ENCODE assay signal across 28 mouse cellular contexts in the genomic region with DNA sequence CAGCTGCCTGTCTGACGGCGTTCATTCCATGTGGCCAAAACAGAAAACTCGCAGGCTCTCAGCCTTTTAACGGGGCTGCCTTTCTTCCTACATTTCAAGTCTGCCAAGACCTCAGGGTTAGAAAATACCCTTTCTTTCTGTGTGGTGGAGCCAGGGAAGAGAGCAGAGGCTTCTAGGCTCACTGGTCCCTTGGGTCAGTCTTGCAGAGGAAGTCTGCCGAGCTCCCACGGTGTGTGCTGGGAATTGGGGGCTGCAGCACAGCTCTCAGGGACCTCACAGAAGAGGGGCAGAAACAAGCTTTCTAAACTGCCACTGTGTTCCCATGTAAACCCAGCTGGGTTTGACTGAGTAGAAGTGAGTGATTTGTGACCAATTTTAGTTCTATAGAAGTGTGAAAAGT. TPM values are rescaled to one million over a fixed set of nuclear protein-coding genes. Genes with fewer than 3 reads are reported as not detected.
DNase-seq lines count a peak whose midpoint lies in the region; ATAC-seq and TF ChIP-seq lines count a peak whose summit lies in the region.
"Had no signal": no experiment of that assay in that cellular context is flagged by ENCODE, and none has a peak within 500 bp of the region (broad histone marks: within the 10 kb centered on the region; RNA-seq: fewer than 3 reads in every experiment).

No protein-coding gene starts in this region.

- peak overlapping the region; percentile 39 for H3K4me2 ChIP-seq in heart, embryonic 16.5 days (ENCODE audit: low read depth, low read length)
- no peak overlapping the region for H3K4me2 ChIP-seq in limb, embryonic 12.5 days
- H3K4me2 ChIP-seq: embryonic facial prominence, embryonic 15.5 days; forebrain, embryonic 13.5 days; liver, embryonic 11.5 days; midbrain, embryonic 15.5 days had no signal

- TF ChIP-seq POLR2A in thymus, adult 2 months (IDR thresholded peaks at IDR 0.05; ENCODE audit: control insufficient read depth, extremely low read depth, insufficient read depth, low read length, poor library complexity): no peak

- H3K9ac ChIP-seq in heart, embryonic 16.5 days (ENCODE audit: low read length): no peak overlapping the region
- H3K9ac ChIP-seq in limb, embryonic 12.5 days (replicated peaks): no peak overlapping the region
- H3K9ac ChIP-seq: embryonic facial prominence, embryonic 15.5 days; forebrain, embryonic 13.5 days; midbrain, embryonic 15.5 days had no signal

- 65% methylated on average over 6 of the region's 6 CpGs for WGBS in heart, embryonic 16.5 days
- 69% methylated on average over 6 of the region's 6 CpGs for WGBS in limb, embryonic 12.5 days
- WGBS in limb, embryonic 10.5 days: 84% methylated on average over 6 of the region's 6 CpGs
- 25% methylated on average over 6 of the region's 6 CpGs for WGBS in thymus, adult 2 months

- no peaks in the 10 kb centered on the region for H3K27me3 ChIP-seq in heart, embryonic 16.5 days (ENCODE audit: control insufficient read depth, insufficient read depth, low read length)
- no peaks in the 10 kb centered on the region for H3K27me3 ChIP-seq in limb, embryonic 12.5 days
- no peaks in the 10 kb centered on the region for H3K27me3 ChIP-seq in limb, embryonic 10.5 days (ENCODE audit: low read depth, poor library complexity, severe bottlenecking)
- no peaks in the 10 kb centered on the region for H3K27me3 ChIP-seq in thymus, adult 2 months (ENCODE audit: control insufficient read depth, insufficient read depth, low read length)
- H3K27me3 ChIP-seq: CH12.LX; embryonic facial prominence, embryonic 15.5 days; forebrain, embryonic 13.5 days; midbrain, embryonic 15.5 days had no signal

- H3K36me3 ChIP-seq in heart, embryonic 16.5 days (ENCODE audit: control insufficient read depth, insufficient read depth): no peaks in the 10 kb centered on the region
- H3K36me3 ChIP-seq in limb, embryonic 12.5 days: no peaks in the 10 kb centered on the region
- no peaks in the 10 kb centered on the region for H3K36me3 ChIP-seq in limb, embryonic 10.5 days
- H3K36me3 ChIP-seq in thymus, adult 2 months (ENCODE audit: control insufficient read depth, insufficient read depth, low read length): no peaks in the 10 kb centered on the region
- H3K36me3 ChIP-seq: embryonic facial prominence, embryonic 10.5 days; embryonic facial prominence, embryonic 15.5 days; midbrain, embryonic 15.5 days had no signal

- H3K9me3 ChIP-seq in heart, embryonic 16.5 days (replicated peaks; ENCODE audit: control insufficient read depth, low read length): no peaks in the 10 kb centered on the region
- no peaks in the 10 kb centered on the region for H3K9me3 ChIP-seq in limb, embryonic 12.5 days
- no peaks in the 10 kb centered on the region for H3K9me3 ChIP-seq in limb, embryonic 10.5 days (replicated peaks)
- H3K9me3 ChIP-seq: embryonic facial prominence, embryonic 10.5 days; embryonic facial prominence, embryonic 15.5 days; forebrain, embryonic 13.5 days; midbrain, embryonic 15.5 days had no signal

- DNase-seq in gastrocnemius, adult 2 months: no peak
- no peak for DNase-seq in gastrocnemius, postnatal 36 days
- no peak for DNase-seq in heart, postnatal 25 days (ENCODE audit: low spot score)
- DNase-seq in limb, embryonic 10.5 days (ENCODE audit: low spot score): no peak
- no peak for DNase-seq in thymus, adult 2 months
- no peak for DNase-seq in thymus, postnatal 10 days (ENCODE audit: low spot score in 2 of 2)
- DNase-seq: adrenal gland, adult 2 months; cerebellum, adult 8-10 months; cerebellum, postnatal 25 days; gastrocnemius, postnatal 14 days; kidney, adult 18-20 months; kidney, postnatal 4 days; lung, postnatal 14 days; right cerebral cortex, postnatal 4 days; thymus, adult 18-20 months; thymus, postnatal 4 days had no signal

- TF ChIP-seq CTCF in gastrocnemius, adult 2 months (IDR thresholded peaks at IDR 0.05): no peak
- no peak for TF ChIP-seq CTCF in thymus, adult 2 months (IDR thresholded peaks at IDR 0.05; ENCODE audit: borderline replicate concordance, control insufficient read depth, extremely low read depth, insufficient read depth, low read length, poor library complexity)

- peak overlapping the region; percentile 46; the same call in 1 of the 2 replicates for H3K27ac ChIP-seq in gastrocnemius, adult 2 months
- H3K27ac ChIP-seq in heart, embryonic 16.5 days (ENCODE audit: low read length): peak overlapping the region; percentile 59; the same call in 1 of the 2 replicates
- H3K27ac ChIP-seq in limb, embryonic 12.5 days: peak overlapping the region; percentile 62; the same call in 1 of the 2 replicates
- no peak overlapping the region for H3K27ac ChIP-seq in limb, embryonic 10.5 days
- H3K27ac ChIP-seq in thymus, adult 2 months (ENCODE audit: control insufficient read depth, insufficient read depth, low read length): peak overlapping the region; percentile 25; the same call in 1 of the 2 replicates
- H3K27ac ChIP-seq: embryonic facial prominence, embryonic 10.5 days; embryonic facial prominence, embryonic 15.5 days; forebrain, embryonic 13.5 days; kidney, postnatal 0 days; midbrain, embryonic 15.5 days; stomach, postnatal 0 days had no signal

- ATAC-seq in heart, embryonic 16.5 days (replicated peaks; ENCODE audit: extremely low read depth, insufficient read depth, low FRiP score): no peak
- no peak for ATAC-seq in limb, embryonic 12.5 days (ENCODE audit: insufficient number of reproducible peaks, insufficient read depth, low FRiP score, low TSS enrichment, low read depth)
- ATAC-seq: activated CD4-positive, CD25-positive, alpha-beta regulatory T cell, adult 4 months; forebrain, embryonic 13.5 days; hindbrain, embryonic 16.5 days; midbrain, embryonic 15.5 days had no signal

- H3K4me3 ChIP-seq in gastrocnemius, adult 2 months: no peak overlapping the region
- H3K4me3 ChIP-seq in heart, embryonic 16.5 days (ENCODE audit: low read length): no peak overlapping the region
- H3K4me3 ChIP-seq in limb, embryonic 12.5 days (replicated peaks): no peak overlapping the region
- H3K4me3 ChIP-seq in limb, embryonic 10.5 days: no peak overlapping the region
- H3K4me3 ChIP-seq in thymus, adult 2 months (ENCODE audit: control insufficient read depth, insufficient read depth, low read length): no peak overlapping the region
- H3K4me3 ChIP-seq: embryonic facial prominence, embryonic 10.5 days; embryonic facial prominence, embryonic 15.5 days; forebrain, embryonic 13.5 days; midbrain, embryonic 15.5 days had no signal

- peaks cover 10% of the 10 kb centered on the region for H3K4me1 ChIP-seq in heart, embryonic 16.5 days (ENCODE audit: control insufficient read depth, insufficient read depth, low read length)
- H3K4me1 ChIP-seq in limb, embryonic 12.5 days (replicated peaks): peaks cover 24% of the 10 kb centered on the region
- H3K4me1 ChIP-seq in limb, embryonic 10.5 days: peaks cover 9% of the 10 kb centered on the region
- H3K4me1 ChIP-seq in thymus, adult 2 months (replicated peaks; ENCODE audit: control insufficient read depth, insufficient read depth, low read length): peaks cover 52% of the 10 kb centered on the region

- intact Hi-C loops in gastrocnemius, adult 2 months (cut with DNase I): no loop called here
- intact Hi-C loops in gastrocnemius, postnatal 36 days (cut with DNase I): no loop called here
- intact Hi-C loops in heart, postnatal 25 days (cut with DNase I): no loop called here

RNA-seq across cellular contexts. Expression of a gene that starts 40.3 kb away (rescaled TPM):
- total RNA-seq in gastrocnemius, adult 2 months (2021): 10 to 100 TPM; 28.4 to 29.1 TPM
- total RNA-seq in gastrocnemius, postnatal 36 days (2021): 10 to 100 TPM; 23.8 to 26.2 TPM
- 58.1 and 63.0 TPM in 2 replicates for polyA plus RNA-seq in heart, embryonic 16.5 days (2015; fragmentation: Nextera tagmentation; extraction: Ambion mirVana)
- total RNA-seq in heart, postnatal 25 days (2021): 10 to 100 TPM; 33.6 to 35.8 TPM
- polyA plus RNA-seq in limb, embryonic 12.5 days (2016; fragmentation: Nextera tagmentation; extraction: Ambion mirVana): 97.0 and 98.2 TPM in 2 replicates
- 138 and 157 TPM in 2 replicates for polyA plus RNA-seq in limb, embryonic 10.5 days (2016; fragmentation: Nextera tagmentation; extraction: Ambion mirVana)
- polyA plus RNA-seq in thymus, adult 2 months (2012; rRNA removed): 71.3 and 72.3 TPM in 2 replicates

RNA-seq across cellular contexts. Expression of a gene that starts 40.8 kb away (rescaled TPM):
- total RNA-seq in gastrocnemius, adult 2 months (2021): 1 to 10 TPM; 2.5 to 5.3 TPM
- total RNA-seq in gastrocnemius, postnatal 36 days (2021): 1 to 10 TPM; 4.6 to 5.1 TPM
- polyA plus RNA-seq in heart, embryonic 16.5 days (2015; fragmentation: Nextera tagmentation; extraction: Ambion mirVana): 7.1 and 10.2 TPM in 2 replicates
- total RNA-seq in heart, postnatal 25 days (2021): 1 to 10 TPM; 3.9 TPM
- polyA plus RNA-seq in limb, embryonic 12.5 days (2016; fragmentation: Nextera tagmentation; extraction: Ambion mirVana): 8.8 and 11.1 TPM in 2 replicates
- polyA plus RNA-seq in limb, embryonic 10.5 days (2016; fragmentation: Nextera tagmentation; extraction: Ambion mirVana): 11.8 and 12.3 TPM in 2 replicates
- 12.4 and 13.7 TPM in 2 replicates for polyA plus RNA-seq in thymus, adult 2 months (2012; rRNA removed)
